Mouse (Mus musculus) embryonic fibroblast, embryonic 13.5 days (primary cell): Measurements from ENCODE around the gene Slc6a13. TPM values are rescaled to one million over a fixed set of nuclear protein-coding genes. Genes with fewer than 3 reads are reported as not detected.

ENCODE experiments used
- H3K27ac ChIP-seq: 2 replicates; pipeline ENCODE4 v1.5.1; 2012; ENCODE audit warnings: low read length, control low read depth, inconsistent platforms; ENCODE audit not compliant: insufficient read depth
- H3K4me1 ChIP-seq: 2 replicates; pipeline ENCODE4 v1.6.1; 2011; ENCODE audit warnings: low read length; ENCODE audit not compliant: control insufficient read depth, insufficient read depth
- H3K4me3 ChIP-seq: 2 replicates; pipeline ENCODE4 v1.5.1; 2011; ENCODE audit warnings: mild to moderate bottlenecking, control low read depth, low read length; ENCODE audit not compliant: insufficient read depth
- CTCF ChIP-seq: IDR thresholded peaks from 2 replicates; pipeline ENCODE4 v1.5.1; 2011; ENCODE audit warnings: mild to moderate bottlenecking, control low read depth, low read length, moderate library complexity, borderline replicate concordance; ENCODE audit not compliant: insufficient read depth
- POLR2A ChIP-seq: IDR thresholded peaks from 2 replicates; pipeline ENCODE4 v1.6.1; 2011; ENCODE audit warnings: low read depth, mild to moderate bottlenecking, control low read depth, low read length, moderate library complexity
- polyA plus RNA-seq: library from polyadenylated mRNA; stranded (reverse); fragments of >200 nt; gene quantifications from 2 replicates; pipeline ENCODE4 v1.2.4, GENCODE M21; 2011; ENCODE audit warnings: low read depth; ENCODE audit not compliant: missing spikeins, insufficient read length

Slc6a13 gene
- polyA plus RNA-seq, 1 experiment, result not detected

DNA sequence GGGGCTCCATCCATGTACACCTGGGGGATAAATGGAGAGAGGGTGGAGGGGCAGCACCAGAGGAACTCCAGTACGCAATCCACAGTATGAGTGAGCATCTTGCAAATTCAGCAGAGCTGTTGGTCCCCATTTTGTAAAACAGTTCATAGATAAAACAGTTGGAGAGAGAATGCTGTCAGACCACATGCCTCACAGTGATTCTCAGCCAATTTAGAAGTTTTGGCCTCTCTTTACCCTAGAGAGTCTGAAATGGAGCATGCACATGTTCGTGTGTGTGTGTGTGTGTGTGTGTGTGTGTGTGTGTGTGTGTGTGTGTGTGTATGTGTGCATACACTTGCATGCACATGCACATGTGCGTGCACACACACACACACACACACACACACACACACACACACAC is 25.3 kb downstream of the Slc6a13 start:
- H3K27ac ChIP-seq, result no peak overlapping the region
- no peak overlapping the region for H3K4me3 ChIP-seq
- H3K4me1 ChIP-seq, result no peaks in the 10 kb centered on the region
- TF ChIP-seq CTCF (no peak), POLR2A (no peak)

GRCm38 (mm10) chr6:121325740-121326139 is 25.7 kb downstream of the Slc6a13 start:
- Histone ChIP-seq H3K4me3 (no peak overlapping the region), H3K4me1 (no peaks in the 10 kb centered on the region), H3K27ac (no peak overlapping the region)
- TF ChIP-seq CTCF (no peak), POLR2A (no peak)

- H3K4me1 ChIP-seq, result no peaks in the 10 kb centered on the region
- no peak overlapping the region for H3K27ac ChIP-seq
- H3K4me3 ChIP-seq, result no peak overlapping the region
- TF ChIP-seq POLR2A, result no peak
- no peak for TF ChIP-seq CTCF
These were observed 26.6 kb downstream of the Slc6a13 start for GRCm38 (mm10) chr6:121326486-121327069.

- H3K4me1 ChIP-seq, result no peaks in the 10 kb centered on the region
- no peak overlapping the region for H3K27ac ChIP-seq
- TF ChIP-seq CTCF (no peak), POLR2A (no peak)
- H3K4me3 ChIP-seq, result no peak overlapping the region
These were observed 28.4 kb downstream of the Slc6a13 start for GRCm38 (mm10) chr6:121328417-121328884.

GRCm38 (mm10) chr6:121329848-121330508 is 30.0 kb downstream of the Slc6a13 start:
- TF ChIP-seq POLR2A (no peak), CTCF (no peak)
- no peaks in the 10 kb centered on the region for H3K4me1 ChIP-seq
- no peak overlapping the region for H3K27ac ChIP-seq
- no peak overlapping the region for H3K4me3 ChIP-seq

GRCm38 (mm10) chr6:121335841-121336240 is 35.8 kb downstream of the Slc6a13 start:
- H3K4me3 ChIP-seq, result no peak overlapping the region
- no peaks in the 10 kb centered on the region for H3K4me1 ChIP-seq
- H3K27ac ChIP-seq, result no peak overlapping the region
- TF ChIP-seq POLR2A (no peak), CTCF (no peak)

DNA sequence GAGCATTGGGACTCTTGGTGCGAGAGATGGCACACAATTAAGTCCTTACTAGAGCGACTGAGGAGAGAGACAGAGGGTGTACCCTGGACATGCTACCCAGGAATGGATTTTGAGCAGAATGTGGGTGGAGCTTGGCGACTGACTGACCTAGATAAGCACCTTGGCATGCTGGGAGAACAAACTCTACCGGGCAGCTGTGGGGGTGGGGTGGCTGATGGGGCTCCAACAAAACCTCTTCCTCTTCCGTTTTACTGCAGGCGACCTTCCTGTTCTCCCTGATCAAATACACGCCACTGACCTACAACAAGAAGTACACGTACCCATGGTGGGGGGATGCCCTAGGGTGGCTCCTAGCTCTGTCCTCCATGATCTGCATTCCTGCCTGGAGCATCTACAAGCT is 36.5 kb downstream of the Slc6a13 start:
- Histone ChIP-seq H3K4me3 (no peak overlapping the region), H3K27ac (no peak overlapping the region), H3K4me1 (no peaks in the 10 kb centered on the region)
- TF ChIP-seq POLR2A (no peak), CTCF (no peak)

GRCm38 (mm10) chr6:121337229-121337628 is 37.2 kb downstream of the Slc6a13 start:
- no peak overlapping the region for H3K4me3 ChIP-seq
- TF ChIP-seq CTCF (no peak), POLR2A (no peak)
- no peak overlapping the region for H3K27ac ChIP-seq
- H3K4me1 ChIP-seq, result no peaks in the 10 kb centered on the region

GRCm38 (mm10) chr6:121337770-121338518 is 37.9 kb downstream of the Slc6a13 start:
- TF ChIP-seq POLR2A (no peak), CTCF (peak; percentile 76)
- Histone ChIP-seq H3K27ac (no peak overlapping the region), H3K4me1 (no peaks in the 10 kb centered on the region), H3K4me3 (no peak overlapping the region)

DNA sequence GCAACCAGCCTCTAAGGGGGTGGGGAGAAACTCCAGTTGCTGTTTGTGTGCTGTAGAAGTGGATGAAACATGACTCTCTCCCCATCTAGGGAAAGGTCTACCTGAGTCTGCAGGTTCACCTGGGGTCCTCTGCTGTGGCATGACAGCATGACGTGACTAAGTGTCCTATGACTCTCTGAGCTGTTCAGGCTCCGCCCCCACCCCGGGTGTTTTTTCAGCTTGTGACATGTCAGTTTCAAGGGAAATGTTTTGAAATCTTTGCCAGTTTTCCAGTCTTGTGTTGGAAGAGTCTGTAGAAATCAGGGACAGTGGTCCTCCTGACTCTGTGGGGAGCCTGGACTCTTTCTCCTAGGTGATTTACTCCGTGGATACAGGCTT is 38.5 kb downstream of the Slc6a13 start:
- TF ChIP-seq POLR2A (no peak), CTCF (no peak)
- Histone ChIP-seq H3K27ac (no peak overlapping the region), H3K4me3 (no peak overlapping the region), H3K4me1 (no peaks in the 10 kb centered on the region)
